Mouse (Mus musculus) forebrain, embryonic 12.5 days (tissue): ENCODE results near the gene Rdh19. TPM values are rescaled to one million over a fixed set of nuclear protein-coding genes. Genes with fewer than 3 reads are reported as not detected.
"Not testable (repeated sequence)": the region's sequence is repeated elsewhere in the genome, so short reads cannot be mapped to it uniquely, and the experiment has no call there.

Experiments
- ATAC-seq: fragments of 200-750 bp; cut with Nextera tagmentation; 2 replicates; pipeline ENCODE4 v1.8.0; 2017; ENCODE audit warnings: moderate TSS enrichment; ENCODE audit not compliant: low FRiP score
- H3K27ac ChIP-seq: fragments of 300-500 bp; sonication (generic); 2 replicates; pipeline ENCODE4 v1.5.1; 2016; ENCODE audit warnings: mild to moderate bottlenecking
- H3K27me3 ChIP-seq: fragments of 300-500 bp; sonication (generic); 2 replicates; pipeline ENCODE4 v1.6.1; 2016; ENCODE audit warnings: mild to moderate bottlenecking
- H3K36me3 ChIP-seq: fragments of 300-500 bp; sonication (generic); replicated peaks from 2 replicates; pipeline ENCODE4 v1.6.1; 2016; ENCODE audit warnings: mild to moderate bottlenecking
- H3K4me1 ChIP-seq: fragments of 300-500 bp; sonication (generic); 2 replicates; pipeline ENCODE4 v1.6.1; 2016
- H3K4me2 ChIP-seq: fragments of 300-500 bp; sonication (generic); 2 replicates; pipeline ENCODE4 v1.6.1; 2016; ENCODE audit warnings: mild to moderate bottlenecking, moderate library complexity
- H3K4me3 ChIP-seq: fragments of 300-500 bp; sonication (generic); replicated peaks from 2 replicates; pipeline ENCODE4 v1.5.1; 2016; ENCODE audit warnings: mild to moderate bottlenecking
- H3K9ac ChIP-seq: fragments of 300-500 bp; sonication (generic); 2 replicates; pipeline ENCODE4 v1.6.1; 2016; ENCODE audit warnings: mild to moderate bottlenecking
- H3K9me3 ChIP-seq: fragments of 300-500 bp; sonication (generic); 2 replicates; pipeline ENCODE4 v1.6.1; 2016
- WGBS: fragments of 180-500 bp; shearing (Covaris S2); methylation state at CpG from one replicate; pipeline ENCODE4 v1.1.7; 2016; 5-methylcytosine and 5-hydroxymethylcytosine counted together
- polyA plus RNA-seq: library from polyadenylated mRNA; unstranded; fragments of >200 nt; fragmentation: Nextera tagmentation; extraction: Ambion mirVana; gene quantifications from 2 replicates; pipeline ENCODE4 v1.2.1, GENCODE M21; 2016

Rdh19 gene
- not detected in 2 replicates for polyA plus RNA-seq

DNA sequence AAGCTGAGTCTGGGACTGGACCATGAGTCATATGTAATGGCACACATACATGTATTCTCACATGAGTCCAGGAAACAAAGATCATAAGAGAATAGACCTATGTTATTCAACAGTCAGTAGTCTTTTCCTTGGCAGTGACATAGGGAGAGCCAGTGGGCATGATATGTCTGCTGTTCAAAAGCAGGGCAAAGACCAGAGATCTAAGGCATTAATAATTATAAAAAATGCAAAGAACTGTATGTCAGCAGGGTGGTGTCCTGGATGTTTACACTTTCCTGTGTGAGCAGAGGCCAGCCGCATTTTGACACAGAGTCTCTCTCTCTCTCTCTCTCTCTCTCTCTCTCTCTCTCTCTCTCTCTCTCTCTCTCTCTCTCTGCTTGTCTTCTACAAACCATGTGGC, at the start of gene Rdh19:
Gene Rdh19 (plus strand): TSS at position 301 of the 400 bp plus-strand sequence.
- H3K9me3 ChIP-seq: no peaks in the 10 kb centered on the region
- no peaks in the 10 kb centered on the region for H3K36me3 ChIP-seq
- no peaks in the 10 kb centered on the region for H3K27me3 ChIP-seq
- ATAC-seq: no peak
- H3K4me2 ChIP-seq: no peak within 1 kb of the TSS
- no peaks in the 10 kb centered on the region for H3K4me1 ChIP-seq
- no peak within 1 kb of the TSS for H3K4me3 ChIP-seq
- no peak within 1 kb of the TSS for H3K9ac ChIP-seq
- H3K27ac ChIP-seq: no peak within 1 kb of the TSS
- WGBS: 79% methylated on average over 1 of the region's 1 CpGs

DNA sequence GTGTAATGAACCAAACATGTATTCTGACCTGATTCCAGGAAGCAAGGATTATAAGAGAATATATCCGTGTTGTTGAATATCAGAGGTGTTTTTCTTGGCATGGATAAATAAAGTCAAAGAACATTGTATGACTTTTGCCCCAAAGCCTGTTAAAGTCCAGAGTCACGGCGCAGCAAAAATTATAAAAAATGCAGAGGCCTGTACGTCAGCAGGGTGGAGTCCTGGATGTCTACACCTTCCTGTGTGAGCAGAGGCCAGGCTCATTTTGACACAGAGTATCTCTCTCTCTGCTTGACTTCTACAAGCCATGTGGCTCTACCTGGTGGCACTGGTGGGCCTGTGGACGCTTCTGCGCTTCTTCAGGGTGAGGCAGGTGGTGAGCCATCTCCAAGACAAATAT, 48.8 kb upstream of the Rdh19 start, which contains the start of gene Rdh16:
Gene Rdh16 (plus strand): TSS at position 262 of the 400 bp plus-strand sequence.
- no peaks in the 10 kb centered on the region for H3K4me1 ChIP-seq
- ATAC-seq: no peak
- H3K9ac ChIP-seq: no peak within 1 kb of the TSS
- no peaks in the 10 kb centered on the region for H3K36me3 ChIP-seq
- no peaks in the 10 kb centered on the region for H3K27me3 ChIP-seq
- no peak within 1 kb of the TSS for H3K4me3 ChIP-seq
- H3K9me3 ChIP-seq: 0 out of 2 replicates have a peak, but pooled peaks cover 2% of the 10 kb centered on the region
- 89% methylated on average over 6 of the region's 6 CpGs for WGBS
- no peak within 1 kb of the TSS for H3K4me2 ChIP-seq
- no peak within 1 kb of the TSS for H3K27ac ChIP-seq

DNA sequence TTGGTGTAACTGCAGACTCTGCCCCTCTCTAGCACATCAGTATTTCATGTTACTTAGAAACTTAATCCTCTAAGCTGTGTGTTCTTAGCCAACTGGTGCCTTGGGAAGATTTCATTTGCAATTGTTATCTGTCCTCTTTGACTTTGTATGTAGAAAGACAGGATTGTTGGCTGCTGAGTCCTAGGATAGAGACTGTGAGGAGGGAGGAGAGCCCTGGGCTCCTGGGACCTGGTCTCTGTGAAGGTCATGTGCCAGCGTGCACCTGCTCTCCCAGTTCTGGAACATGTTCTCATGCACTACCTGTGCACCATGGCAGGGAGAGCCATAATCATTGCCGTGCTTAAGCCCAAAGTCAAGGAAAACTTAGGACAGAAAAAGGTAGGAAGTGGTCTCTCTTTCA, 48.1 kb upstream of the Rdh19 start:
- Histone ChIP-seq H3K4me1 (no peaks in the 10 kb centered on the region), H3K36me3 (no peaks in the 10 kb centered on the region), H3K9ac (no peak overlapping the region), H3K4me2 (no peak overlapping the region), H3K4me3 (no peak overlapping the region), H3K27me3 (no peaks in the 10 kb centered on the region), H3K27ac (no peak overlapping the region), H3K9me3 (0 out of 2 replicates have a peak, but pooled peaks cover 2% of the 10 kb centered on the region)
- no peak for ATAC-seq
- 91% methylated on average over 2 of the region's 2 CpGs for WGBS

DNA sequence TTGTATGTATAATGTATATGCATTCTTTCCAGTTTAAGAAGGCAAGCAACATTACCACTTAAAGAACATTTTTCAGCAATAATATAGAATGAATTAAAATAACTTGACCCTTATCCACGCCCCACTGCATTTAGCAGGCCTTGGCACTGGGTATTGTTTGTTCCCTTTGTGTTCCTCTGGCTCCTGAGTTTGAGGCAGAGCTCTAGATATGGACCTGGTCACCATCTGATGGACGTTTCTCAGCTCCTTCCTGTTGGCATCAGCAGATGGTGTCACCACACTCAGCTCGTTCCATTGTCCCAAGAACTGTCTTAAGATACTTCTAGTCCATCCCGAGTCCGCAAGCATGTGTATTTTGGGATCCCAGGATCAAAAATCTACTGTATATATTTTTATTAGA, 47.5 kb upstream of the Rdh19 start:
- no peak for ATAC-seq
- Histone ChIP-seq H3K4me3 (no peak overlapping the region), H3K9me3 (no peaks in the 10 kb centered on the region), H3K36me3 (no peaks in the 10 kb centered on the region), H3K4me1 (no peaks in the 10 kb centered on the region), H3K27me3 (no peaks in the 10 kb centered on the region), H3K4me2 (no peak overlapping the region), H3K9ac (no peak overlapping the region), H3K27ac (no peak overlapping the region)
- WGBS: 80% methylated on average over 5 of the region's 5 CpGs

DNA sequence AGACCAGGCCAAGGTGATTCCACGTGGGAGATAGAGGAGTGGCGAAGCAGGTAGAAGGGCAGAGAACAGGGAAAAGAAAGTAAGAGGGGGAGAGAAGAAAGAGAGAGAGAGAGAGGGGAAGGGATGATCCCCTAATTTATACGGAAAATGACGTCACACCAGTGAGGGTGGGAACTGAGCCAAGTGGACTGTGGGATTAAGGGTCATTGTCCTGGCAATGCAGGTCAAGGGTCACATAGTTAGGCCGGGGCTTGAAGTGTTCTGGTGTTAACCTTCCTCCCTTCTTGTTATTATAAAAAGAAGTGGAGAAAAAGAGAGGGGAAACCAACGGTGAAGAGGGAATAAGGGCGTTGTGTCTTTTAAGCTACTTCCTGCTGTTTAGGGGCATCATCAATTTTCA, 45.3 kb upstream of the Rdh19 start:
- WGBS: 61% methylated on average over 7 of the region's 7 CpGs
- H3K4me1 ChIP-seq: no peaks in the 10 kb centered on the region
- H3K36me3 ChIP-seq: no peaks in the 10 kb centered on the region
- H3K27ac ChIP-seq: no peak overlapping the region
- ATAC-seq: no peak
- no peak overlapping the region for H3K4me3 ChIP-seq
- H3K27me3 ChIP-seq: no peaks in the 10 kb centered on the region
- H3K9me3 ChIP-seq: no peaks in the 10 kb centered on the region
- H3K9ac ChIP-seq: no peak overlapping the region
- no peak overlapping the region for H3K4me2 ChIP-seq

DNA sequence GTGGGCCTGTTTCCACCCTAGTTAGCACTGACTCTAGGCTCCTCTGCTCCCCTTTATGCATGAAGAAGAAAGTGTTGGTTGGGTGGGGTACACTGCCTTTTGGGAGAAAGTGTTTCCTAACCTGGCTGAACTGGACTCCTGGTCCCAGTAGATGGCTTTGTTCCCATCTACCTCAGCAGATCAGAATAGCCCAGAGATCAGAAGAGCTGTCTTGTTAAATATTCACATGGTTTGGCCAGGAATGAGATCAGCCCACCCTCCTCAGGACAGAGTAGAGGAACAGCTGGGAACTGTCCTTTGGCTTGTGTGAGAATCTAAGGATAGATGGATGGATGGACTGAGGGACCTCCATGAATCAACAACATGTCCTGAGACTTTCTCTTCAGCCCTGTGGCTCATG, 33.8 kb upstream of the Rdh19 start:
- no peak overlapping the region for H3K27ac ChIP-seq
- no peaks in the 10 kb centered on the region for H3K36me3 ChIP-seq
- peaks cover 2% of the 10 kb centered on the region; the same call in 1 of the 2 replicates for H3K9me3 ChIP-seq
- H3K4me3 ChIP-seq: no peak overlapping the region
- H3K4me1 ChIP-seq: no peaks in the 10 kb centered on the region
- H3K9ac ChIP-seq: no peak overlapping the region
- no peak overlapping the region for H3K4me2 ChIP-seq
- ATAC-seq: no peak
- H3K27me3 ChIP-seq: no peaks in the 10 kb centered on the region

DNA sequence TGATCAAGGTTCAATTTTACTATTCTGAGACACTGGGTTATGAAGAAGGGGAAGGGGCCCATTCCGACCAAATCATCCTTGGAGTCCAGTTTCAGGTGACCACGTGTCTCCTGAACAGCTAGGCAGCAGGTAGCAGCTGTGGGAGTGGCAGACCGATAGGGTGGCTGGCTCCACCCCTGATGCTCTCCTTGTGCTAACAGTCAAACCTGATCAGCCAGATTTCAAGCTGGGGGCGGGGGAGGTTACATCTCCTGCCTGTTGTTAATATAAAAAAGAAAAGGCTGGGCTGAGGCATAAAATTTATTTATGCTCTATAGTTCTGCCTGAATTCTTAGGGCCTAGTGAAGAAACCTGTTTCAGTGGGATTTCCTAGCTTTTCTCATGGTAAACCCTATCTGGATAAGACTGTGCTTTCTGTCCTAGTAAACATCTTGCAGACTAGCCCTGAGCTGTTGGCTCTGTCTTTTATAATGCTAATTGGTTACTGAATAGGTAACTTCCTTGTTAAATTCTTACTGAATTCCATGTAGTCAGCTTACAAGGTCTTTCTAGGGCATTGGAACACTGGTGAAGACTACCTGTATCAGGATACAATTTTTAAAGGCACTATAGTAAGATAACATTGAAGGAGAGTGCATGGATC, 32.3 kb upstream of the Rdh19 start:
- not testable (repeated sequence) for H3K36me3 ChIP-seq, H3K4me2 ChIP-seq, H3K4me1 ChIP-seq, H3K4me3 ChIP-seq, H3K27me3 ChIP-seq, H3K9me3 ChIP-seq, H3K27ac ChIP-seq, ATAC-seq, H3K9ac ChIP-seq
- WGBS: 78% methylated on average over 4 of the region's 4 CpGs

DNA sequence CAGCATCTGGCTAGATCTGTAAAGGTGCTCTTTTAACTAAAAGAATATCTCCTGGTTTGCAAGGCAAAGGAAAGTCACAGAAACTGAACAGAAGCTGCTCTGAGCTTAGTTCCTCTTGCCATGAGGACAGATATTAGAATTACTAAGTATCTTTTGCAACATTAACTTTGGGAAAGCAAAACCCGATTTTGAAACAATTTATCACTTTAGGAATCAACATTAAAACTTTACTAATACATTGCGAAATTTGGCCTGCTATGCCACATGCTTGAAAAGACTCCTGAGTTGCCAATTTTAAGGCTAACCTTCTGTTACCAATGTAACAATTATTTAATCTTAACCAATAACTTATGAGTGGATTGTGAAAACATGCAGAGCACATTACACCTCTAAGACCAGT, 27.9 kb upstream of the Rdh19 start:
- H3K27ac ChIP-seq, H3K4me2 ChIP-seq, H3K4me1 ChIP-seq, H3K4me3 ChIP-seq, H3K36me3 ChIP-seq, H3K9ac ChIP-seq, ATAC-seq, H3K9me3 ChIP-seq, H3K27me3 ChIP-seq: not testable (repeated sequence)
- 87% methylated on average over 2 of the region's 2 CpGs for WGBS

DNA sequence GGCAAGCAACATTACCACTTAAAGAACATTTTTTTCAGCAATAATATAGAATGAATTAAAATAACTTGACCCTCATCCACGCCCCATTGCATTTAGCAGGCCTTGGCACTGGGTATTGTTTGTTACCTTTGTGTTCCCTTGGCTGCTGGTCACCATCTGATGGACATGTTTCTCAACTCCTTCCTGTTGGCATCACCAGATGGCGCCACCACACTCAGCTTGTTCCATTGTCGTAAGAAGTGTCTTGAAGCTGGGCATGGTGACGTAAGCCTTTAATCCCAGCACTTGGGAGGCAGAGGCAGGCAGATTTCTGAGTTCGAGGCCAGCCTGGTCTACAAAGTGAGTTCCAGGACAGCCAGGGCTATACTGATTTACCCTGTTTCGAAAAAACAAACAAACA, 24.3 kb upstream of the Rdh19 start:
- no peaks in the 10 kb centered on the region for H3K36me3 ChIP-seq

DNA sequence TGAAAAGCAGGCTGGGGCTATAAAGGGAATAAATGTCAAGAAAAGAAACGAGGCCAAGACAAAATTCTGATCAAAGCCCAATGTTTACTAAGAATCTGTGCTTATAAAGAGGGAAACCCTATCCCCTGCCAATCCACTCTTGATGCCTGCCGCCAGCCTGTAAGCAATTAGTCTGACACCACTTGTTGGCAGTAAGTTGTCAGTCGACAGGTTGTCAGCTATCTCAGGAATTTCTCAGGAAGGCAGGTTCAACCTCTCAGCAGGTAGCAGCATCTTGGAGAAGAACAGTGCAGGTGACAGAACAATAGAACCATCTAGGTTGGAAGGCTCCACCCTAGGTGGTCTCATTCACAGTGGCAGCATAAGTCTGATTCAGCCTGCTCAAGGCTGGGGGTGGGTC, 20.6 kb upstream of the Rdh19 start:
- Histone ChIP-seq H3K27me3 (no peaks in the 10 kb centered on the region), H3K9me3 (no peaks in the 10 kb centered on the region), H3K4me3 (no peak overlapping the region), H3K27ac (no peak overlapping the region), H3K9ac (no peak overlapping the region), H3K4me1 (no peaks in the 10 kb centered on the region), H3K36me3 (no peaks in the 10 kb centered on the region), H3K4me2 (no peak overlapping the region)
- 69% methylated on average over 3 of the region's 3 CpGs for WGBS
- no peak for ATAC-seq

More for the DNA sequence above, 24.3 kb upstream of the Rdh19 start:
- Histone ChIP-seq H3K27ac (no peak overlapping the region), H3K9ac (no peak overlapping the region), H3K4me2 (no peak overlapping the region), H3K9me3 (peaks cover 4% of the 10 kb centered on the region; the same call in 1 of the 2 replicates), H3K4me3 (no peak overlapping the region), H3K4me1 (no peaks in the 10 kb centered on the region), H3K27me3 (no peaks in the 10 kb centered on the region)
- 83% methylated on average over 6 of the region's 6 CpGs for WGBS
- no peak; the same call in 1 of the 2 replicates for ATAC-seq

DNA sequence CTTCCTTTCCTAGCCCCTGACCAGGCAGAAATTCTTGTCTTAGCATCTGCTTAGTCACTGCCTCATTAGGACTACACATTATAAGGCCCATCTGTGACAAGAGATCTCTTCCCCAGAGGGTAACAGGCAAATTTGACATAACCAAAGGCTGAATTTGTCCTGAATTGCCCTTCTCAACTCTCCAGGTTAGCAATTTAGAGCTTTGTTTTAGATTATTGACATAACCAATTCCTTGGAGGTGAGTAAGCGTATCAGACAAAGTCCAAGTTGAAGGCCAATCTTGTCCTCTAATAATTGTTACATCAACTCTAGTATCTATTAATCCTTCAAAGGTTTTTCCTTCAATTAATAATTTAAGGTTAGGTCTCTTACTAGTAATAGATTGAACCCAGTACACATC, 15.5 kb upstream of the Rdh19 start:
- ATAC-seq, H3K9me3 ChIP-seq, H3K4me1 ChIP-seq, H3K4me2 ChIP-seq, H3K27ac ChIP-seq, H3K27me3 ChIP-seq, H3K4me3 ChIP-seq, H3K36me3 ChIP-seq, H3K9ac ChIP-seq: not testable (repeated sequence)
- WGBS: 88% methylated on average over 1 of the region's 1 CpGs

DNA sequence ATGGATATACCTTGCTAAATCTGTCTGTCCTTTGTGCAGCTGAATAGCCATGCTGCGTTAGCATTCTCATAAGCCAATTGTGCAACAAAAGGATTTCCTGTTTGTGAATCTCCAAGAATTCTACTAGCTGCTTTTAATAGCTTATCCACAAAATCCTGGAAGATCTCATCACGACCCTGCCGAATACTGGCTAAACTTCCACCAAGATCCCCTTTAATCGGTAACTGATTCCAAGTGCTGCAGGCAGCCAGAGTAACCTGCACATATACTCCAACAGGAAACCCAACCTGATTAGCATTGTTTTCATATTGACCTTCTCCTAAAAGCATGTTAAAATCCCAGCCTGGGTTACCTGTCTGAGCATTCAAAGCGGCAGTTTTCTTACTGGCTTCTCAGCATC, 14.4 kb upstream of the Rdh19 start:
- Histone ChIP-seq H3K4me1 (no peaks in the 10 kb centered on the region), H3K36me3 (no peaks in the 10 kb centered on the region), H3K27me3 (no peaks in the 10 kb centered on the region), H3K27ac (no peak overlapping the region), H3K4me3 (no peak overlapping the region), H3K9ac (no peak overlapping the region), H3K4me2 (no peak overlapping the region), H3K9me3 (0 out of 2 replicates have a peak, but pooled peaks cover 4% of the 10 kb centered on the region)
- no peak for ATAC-seq
- WGBS: 87% methylated on average over 5 of the region's 5 CpGs

DNA sequence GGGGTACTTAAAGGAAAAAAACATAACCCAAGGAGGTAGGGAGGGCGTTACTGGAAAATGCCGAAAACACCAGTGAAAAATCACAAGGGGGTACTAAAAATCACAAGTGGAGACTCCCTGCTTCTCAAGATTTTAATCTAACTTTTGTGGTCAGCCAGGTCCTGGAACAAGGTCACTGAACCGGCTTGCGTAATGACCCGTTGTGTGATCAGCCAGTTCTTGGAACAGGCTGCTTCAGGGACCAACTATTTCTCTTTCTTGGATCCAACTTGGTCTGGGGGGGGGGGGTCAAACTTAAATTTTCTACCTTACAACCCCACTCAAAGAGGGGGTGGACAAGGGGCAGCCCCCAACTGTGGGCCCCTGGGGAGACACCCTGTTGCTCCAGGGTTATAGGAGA, 11.9 kb upstream of the Rdh19 start:
- not testable (repeated sequence) for H3K4me2 ChIP-seq, H3K4me3 ChIP-seq, H3K9me3 ChIP-seq, H3K4me1 ChIP-seq, H3K36me3 ChIP-seq, H3K27ac ChIP-seq, H3K9ac ChIP-seq, ATAC-seq, H3K27me3 ChIP-seq
- 95% methylated on average over 5 of the region's 5 CpGs for WGBS
